In genomic region chr1:86488774-86489173, GRCm38 (mm10) we compare ENCODE assay signal across 8 mouse cellular contexts. TPM values are rescaled to one million over a fixed set of nuclear protein-coding genes. Genes with fewer than 3 reads are reported as not detected.
DNase-seq lines count a peak whose midpoint lies in the region; ATAC-seq and TF ChIP-seq lines count a peak whose summit lies in the region.

No protein-coding gene starts in this region.

- peak overlapping the region; percentile 90 for H3K27ac ChIP-seq in lung, embryonic 14.5 days (ENCODE audit: low read depth)
- peak overlapping the region; percentile 99 for H3K27ac ChIP-seq in embryonic facial prominence, embryonic 13.5 days
- H3K27ac ChIP-seq in intestine, embryonic 16.5 days (ENCODE audit: low read length): peak overlapping the region; percentile 99
- peak overlapping the region; percentile 99 for H3K27ac ChIP-seq in neural tube, embryonic 13.5 days (replicated peaks)

- H3K4me1 ChIP-seq in lung, embryonic 14.5 days (ENCODE audit: insufficient read depth): peaks cover 26% of the 10 kb centered on the region
- H3K4me1 ChIP-seq in embryonic facial prominence, embryonic 13.5 days: peaks cover 29% of the 10 kb centered on the region
- peaks cover 32% of the 10 kb centered on the region for H3K4me1 ChIP-seq in intestine, embryonic 16.5 days (ENCODE audit: control insufficient read depth, insufficient read depth, low read length)
- peaks cover 32% of the 10 kb centered on the region for H3K4me1 ChIP-seq in neural tube, embryonic 13.5 days (replicated peaks)

- no peak for DNase-seq in lung, embryonic 14.5 days
- DNase-seq in lung, postnatal 25 days (ENCODE audit: low spot score): no peak
- DNase-seq in frontal cortex, postnatal 10 days (ENCODE audit: low spot score in 2 of 2): no peak
- DNase-seq in embryo, embryonic 11 days: no peak
- DNase-seq in layer of hippocampus, postnatal 36 days: no peak

- 92% methylated on average over 4 of the region's 4 CpGs for WGBS in lung, embryonic 14.5 days
- WGBS in embryonic facial prominence, embryonic 13.5 days: 97% methylated on average over 4 of the region's 4 CpGs
- 84% methylated on average over 4 of the region's 4 CpGs for WGBS in intestine, embryonic 16.5 days
- WGBS in neural tube, embryonic 13.5 days: 95% methylated on average over 4 of the region's 4 CpGs

- peak overlapping the region; percentile 50 for H3K4me3 ChIP-seq in lung, embryonic 14.5 days (ENCODE audit: low read depth, low read length)
- H3K4me3 ChIP-seq in embryonic facial prominence, embryonic 13.5 days: peak overlapping the region; percentile 70
- H3K4me3 ChIP-seq in intestine, embryonic 16.5 days (ENCODE audit: low read length): peak overlapping the region; percentile 75
- H3K4me3 ChIP-seq in neural tube, embryonic 13.5 days: peak overlapping the region; percentile 66

- H3K9me3 ChIP-seq in lung, embryonic 14.5 days (ENCODE audit: low read depth, low read length): no peaks in the 10 kb centered on the region
- no peaks in the 10 kb centered on the region for H3K9me3 ChIP-seq in embryonic facial prominence, embryonic 13.5 days
- no peaks in the 10 kb centered on the region for H3K9me3 ChIP-seq in intestine, embryonic 16.5 days (ENCODE audit: control insufficient read depth, low read length)
- H3K9me3 ChIP-seq in neural tube, embryonic 13.5 days: no peaks in the 10 kb centered on the region

- H3K4me2 ChIP-seq in lung, embryonic 14.5 days: peak overlapping the region; percentile 74
- peak overlapping the region; percentile 80 for H3K4me2 ChIP-seq in embryonic facial prominence, embryonic 13.5 days
- peak overlapping the region; percentile 88 for H3K4me2 ChIP-seq in intestine, embryonic 16.5 days (ENCODE audit: low read depth, low read length)
- peak overlapping the region; percentile 74 for H3K4me2 ChIP-seq in neural tube, embryonic 13.5 days

- ATAC-seq in lung, embryonic 14.5 days (ENCODE audit: insufficient read depth): no peak
- no peak for ATAC-seq in embryonic facial prominence, embryonic 13.5 days (ENCODE audit: insufficient number of reproducible peaks, insufficient read depth, low FRiP score, low TSS enrichment, low read depth)
- no peak for ATAC-seq in intestine, embryonic 16.5 days
- no peak for ATAC-seq in neural tube, embryonic 13.5 days (ENCODE audit: low read depth)

- no peak for TF ChIP-seq CTCF in lung, embryonic 14.5 days (IDR thresholded peaks at IDR 0.05; ENCODE audit: low read depth)

- no peaks in the 10 kb centered on the region for H3K36me3 ChIP-seq in lung, embryonic 14.5 days (ENCODE audit: insufficient read depth)
- no peaks in the 10 kb centered on the region for H3K36me3 ChIP-seq in embryonic facial prominence, embryonic 13.5 days
- H3K36me3 ChIP-seq in intestine, embryonic 16.5 days (ENCODE audit: control insufficient read depth, insufficient read depth, low read length): no peaks in the 10 kb centered on the region
- H3K36me3 ChIP-seq in neural tube, embryonic 13.5 days: no peaks in the 10 kb centered on the region

- H3K27me3 ChIP-seq in lung, embryonic 14.5 days (ENCODE audit: insufficient read depth, low read length): no peaks in the 10 kb centered on the region
- H3K27me3 ChIP-seq in embryonic facial prominence, embryonic 13.5 days: no peaks in the 10 kb centered on the region
- no peaks in the 10 kb centered on the region for H3K27me3 ChIP-seq in intestine, embryonic 16.5 days (replicated peaks; ENCODE audit: control insufficient read depth, insufficient read depth, low read length)
- H3K27me3 ChIP-seq in neural tube, embryonic 13.5 days: no peaks in the 10 kb centered on the region

- H3K9ac ChIP-seq in lung, embryonic 14.5 days: peak overlapping the region; percentile 82
- peak overlapping the region; percentile 98; the same call in 1 of the 2 replicates for H3K9ac ChIP-seq in embryonic facial prominence, embryonic 13.5 days
- H3K9ac ChIP-seq in intestine, embryonic 16.5 days (ENCODE audit: low read depth, low read length): peak overlapping the region; percentile 99; the same call in 1 of the 2 replicates
- H3K9ac ChIP-seq in neural tube, embryonic 13.5 days: peak overlapping the region; percentile 98

RNA-seq across cellular contexts. Expression of gene Ptma, which starts 37.8 kb away (rescaled TPM):
- polyA plus RNA-seq in lung, embryonic 14.5 days (2014; fragmentation: Nextera tagmentation; extraction: Ambion mirVana): 3,453 and 3,547 TPM in 2 replicates
- polyA plus RNA-seq in embryonic facial prominence, embryonic 13.5 days (2015; fragmentation: Nextera tagmentation; extraction: Ambion mirVana): 3,278 and 3,456 TPM in 2 replicates
- 1,684 and 1,813 TPM in 2 replicates for polyA plus RNA-seq in intestine, embryonic 16.5 days (2015; fragmentation: Nextera tagmentation; extraction: Ambion mirVana)
- polyA plus RNA-seq in neural tube, embryonic 13.5 days (2015; fragmentation: Nextera tagmentation; extraction: Ambion mirVana): 2,347 and 2,536 TPM in 2 replicates
- 100 to 1,000 TPM; 507 to 508 TPM for total RNA-seq in layer of hippocampus, postnatal 36 days (2021)
